Mouse (Mus musculus): ENCODE measurements around the gene Mosmo.
A peak's percentile ranks its signal among the peaks of the same experiment; 100 is the strongest.

- TF ChIP-seq CTCF (IDR thresholded peaks at IDR 0.05; ENCODE audit: low read depth) (peak; percentile 73), EP300 (IDR thresholded peaks at IDR 0.05; ENCODE audit: low read depth) (no peak)
Measured at GRCm38 (mm10) chr7:120690634-120691033, 13.2 kb downstream of the Mosmo start.
